Mouse (Mus musculus) lung, postnatal 0 days (tissue): ENCODE measurements around the gene Il9r. TPM values are rescaled to one million over a fixed set of nuclear protein-coding genes. Genes with fewer than 3 reads are reported as not detected.

ENCODE experiments used
- ATAC-seq: fragments of 200-750 bp; cut with Nextera tagmentation; 2 replicates; pipeline ENCODE4 v1.8.0; 2017; ENCODE audit warnings: moderate library complexity
- DNase-seq: peaks from one replicate; pipeline ENCODE4 v3.0.0-alpha.2; 2016; ENCODE audit warnings: low spot score
- H3K27ac ChIP-seq: fragments of 300-500 bp; sonication (generic); 2 replicates; pipeline ENCODE4 v1.5.1; 2014; ENCODE audit warnings: antibody characterized with exemption, mild to moderate bottlenecking, low read length, mixed read lengths
- H3K27me3 ChIP-seq: fragments of 300-500 bp; sonication (generic); replicated peaks from 2 replicates; pipeline ENCODE4 v1.6.1; 2014; ENCODE audit warnings: low read length, mixed read lengths; ENCODE audit not compliant: insufficient read depth
- H3K36me3 ChIP-seq: fragments of 300-500 bp; sonication (generic); 2 replicates; pipeline ENCODE4 v1.6.1; 2014; ENCODE audit warnings: low read length, mixed read lengths; ENCODE audit not compliant: insufficient read depth
- H3K4me1 ChIP-seq: fragments of 300-500 bp; sonication (generic); 2 replicates; pipeline ENCODE4 v1.6.1; 2014; ENCODE audit warnings: antibody characterized with exemption, low read depth, low read length, mixed read lengths; ENCODE audit not compliant: insufficient read depth
- H3K4me2 ChIP-seq: fragments of 300-500 bp; sonication (generic); replicated peaks from 2 replicates; pipeline ENCODE4 v1.6.1; 2014; ENCODE audit warnings: low read depth, mild to moderate bottlenecking, low read length, moderate library complexity, mixed read lengths
- H3K4me3 ChIP-seq: fragments of 300-500 bp; sonication (generic); 2 replicates; pipeline ENCODE4 v1.5.1; 2014; ENCODE audit warnings: low read depth, low read length
- H3K9ac ChIP-seq: fragments of 300-500 bp; sonication (generic); replicated peaks from 2 replicates; pipeline ENCODE4 v1.6.1; 2014; ENCODE audit warnings: low read depth, mild to moderate bottlenecking
- H3K9me3 ChIP-seq: fragments of 300-500 bp; sonication (generic); 2 replicates; pipeline ENCODE4 v1.6.1; 2016; ENCODE audit warnings: low read length, mixed read lengths
- CTCF ChIP-seq: IDR thresholded peaks from 2 replicates; pipeline ENCODE4 v1.5.1; 2016; ENCODE audit warnings: antibody characterized with exemption, mild to moderate bottlenecking
- EP300 ChIP-seq: IDR thresholded peaks from 2 replicates; pipeline ENCODE4 v1.6.1; 2016; ENCODE audit warnings: antibody characterized with exemption, mild to moderate bottlenecking, control low read depth
- WGBS: fragments of 180-500 bp; shearing (Covaris S2); extraction: QIAGEN DNeasy Blood & Tissue Kit; methylation state at CpG from one replicate; pipeline ENCODE4 v1.1.7; 2014; 5-methylcytosine and 5-hydroxymethylcytosine counted together
- polyA plus RNA-seq: library from polyadenylated mRNA; unstranded; fragments of >200 nt; fragmentation: Nextera tagmentation; extraction: Ambion mirVana; gene quantifications from 2 replicates; pipeline ENCODE4 v1.2.1, GENCODE M21; 2015

Il9r gene
- polyA plus RNA-seq, 1 experiment from 2014 or later, result 0.05 TPM

DNA sequence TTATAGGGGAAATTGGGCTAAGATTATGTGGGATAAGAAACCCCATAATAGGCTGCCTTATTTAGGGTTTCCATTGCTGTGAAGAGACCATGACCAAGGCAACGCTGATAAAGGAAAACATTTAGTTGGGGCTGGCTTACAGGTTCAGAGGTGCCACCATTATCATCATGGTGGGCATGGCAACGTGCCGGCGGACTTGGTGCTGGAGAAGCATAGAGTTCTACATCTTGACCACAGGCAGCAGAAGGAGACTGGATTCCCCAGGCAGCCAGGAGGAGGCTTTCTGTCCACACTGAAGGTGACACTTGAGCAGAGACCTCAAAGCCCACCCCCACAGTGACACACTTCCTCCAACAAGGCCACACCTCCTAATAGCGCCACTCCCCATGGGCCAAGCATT, 48.8 kb downstream of the Il9r start:
- Histone ChIP-seq H3K36me3 (no peaks in the 10 kb centered on the region), H3K27ac (no peak overlapping the region), H3K27me3 (no peaks in the 10 kb centered on the region), H3K9me3 (no peaks in the 10 kb centered on the region), H3K4me3 (no peak overlapping the region), H3K9ac (no peak overlapping the region), H3K4me2 (no peak overlapping the region), H3K4me1 (no peaks in the 10 kb centered on the region)
- no peak for DNase-seq
- no peak for ATAC-seq
- TF ChIP-seq EP300 (no peak), CTCF (no peak)
- WGBS, result 95% methylated on average over 5 of the region's 5 CpGs

DNA sequence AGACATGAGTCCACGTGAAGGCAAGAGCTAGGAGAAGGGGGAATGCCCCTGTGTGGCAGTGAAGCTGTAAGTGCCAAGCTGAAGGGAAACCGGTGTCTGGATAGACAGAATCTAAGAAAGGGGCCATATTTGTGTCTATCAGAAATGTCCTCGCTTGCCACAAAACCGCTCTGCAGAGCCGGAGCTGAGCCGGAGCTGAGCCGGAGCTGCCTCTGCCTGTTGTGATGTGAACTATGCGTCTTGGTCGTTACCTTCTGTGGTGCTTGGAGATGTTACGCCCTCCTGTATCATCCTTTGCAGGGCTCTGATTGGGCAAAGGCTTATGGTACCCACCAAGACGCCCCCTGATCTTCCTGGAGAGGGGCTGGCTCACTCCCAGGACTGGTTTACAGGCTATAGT, 50.5 kb downstream of the Il9r start:
- no peak for TF ChIP-seq EP300
- no peak for TF ChIP-seq CTCF
- Histone ChIP-seq H3K27ac (no peak overlapping the region), H3K27me3 (no peaks in the 10 kb centered on the region), H3K4me1 (no peaks in the 10 kb centered on the region), H3K36me3 (no peaks in the 10 kb centered on the region), H3K9ac (no peak overlapping the region), H3K4me3 (no peak overlapping the region), H3K4me2 (no peak overlapping the region), H3K9me3 (no peaks in the 10 kb centered on the region)
- WGBS, result 64% methylated on average over 11 of the region's 11 CpGs
- DNase-seq, result no peak
- ATAC-seq, result no peak

DNA sequence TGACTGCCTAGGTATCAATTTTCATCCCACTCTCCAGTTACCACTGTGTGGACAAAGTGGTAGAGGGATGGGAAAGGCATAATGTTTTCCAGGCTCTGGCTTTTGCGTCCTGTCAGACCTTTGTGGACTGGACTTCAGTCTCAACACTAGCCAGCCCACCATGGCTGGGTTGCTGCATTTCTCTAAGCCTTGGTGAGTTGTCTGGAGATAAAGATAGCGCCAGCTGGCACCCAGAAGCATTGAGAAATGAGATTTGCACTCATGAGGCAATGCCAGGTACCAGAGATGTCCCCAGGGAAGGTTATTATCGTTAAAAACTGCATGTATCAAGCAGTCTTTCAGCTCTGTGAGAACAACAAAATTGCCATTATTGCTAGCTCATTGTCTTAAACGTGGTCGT, 57.3 kb downstream of the Il9r start:
- H3K4me2 ChIP-seq, result no peak overlapping the region
- no peak overlapping the region for H3K9ac ChIP-seq
- TF ChIP-seq EP300 (no peak), CTCF (no peak)
- H3K27me3 ChIP-seq, result no peaks in the 10 kb centered on the region
- no peak overlapping the region for H3K27ac ChIP-seq
- no peaks in the 10 kb centered on the region for H3K4me1 ChIP-seq
- 72% methylated on average over 5 of the region's 5 CpGs for WGBS
- H3K9me3 ChIP-seq, result no peaks in the 10 kb centered on the region
- H3K4me3 ChIP-seq, result no peak overlapping the region
- DNase-seq, result no peak
- no peaks in the 10 kb centered on the region for H3K36me3 ChIP-seq
- ATAC-seq, result no peak

DNA sequence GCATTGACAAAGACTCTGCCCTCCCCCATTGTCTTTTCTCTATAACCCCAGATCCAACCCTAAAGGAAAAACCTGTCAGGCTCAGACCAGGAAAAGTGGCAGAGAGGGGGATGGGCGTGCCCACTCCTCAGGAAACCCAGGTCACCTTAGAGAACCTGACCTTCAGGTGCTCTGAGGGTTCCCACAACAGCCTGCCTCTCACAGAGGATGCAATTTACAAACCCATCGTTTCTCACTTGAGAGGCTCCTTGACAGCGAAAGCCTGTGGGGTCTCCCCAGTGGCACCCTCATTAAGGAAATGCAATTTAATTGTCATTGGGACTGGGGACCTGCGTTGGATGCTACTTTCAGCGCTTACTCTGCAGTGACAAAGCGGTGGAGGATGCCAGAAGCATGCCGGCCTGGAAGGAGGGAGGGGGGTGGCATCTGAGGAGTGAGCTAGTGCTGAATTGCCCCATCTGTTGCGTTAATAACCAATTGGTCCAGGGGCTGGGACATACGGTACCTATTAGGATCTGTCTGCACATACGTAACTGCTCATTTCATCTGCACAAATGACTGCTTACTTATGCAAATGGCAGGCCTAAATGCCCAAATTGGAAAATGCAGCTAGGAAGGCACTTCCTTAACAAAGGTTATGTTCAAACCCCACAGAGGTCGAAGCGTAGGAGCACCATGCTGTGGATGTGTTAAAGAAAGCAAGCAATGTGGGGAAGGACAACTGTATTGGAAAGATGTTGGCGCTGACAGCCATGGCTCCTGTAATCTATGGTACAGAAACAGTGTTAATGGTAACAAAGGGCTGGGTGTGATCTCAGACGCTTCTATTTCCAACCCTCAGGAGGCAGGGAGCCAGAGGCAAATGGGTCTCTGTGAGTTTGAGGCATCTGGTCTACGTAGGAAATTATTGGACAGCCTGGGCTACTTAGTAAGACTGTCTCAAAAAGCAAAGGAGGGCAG, 58.2 kb downstream of the Il9r start:
- DNase-seq, result no peak
- no peaks in the 10 kb centered on the region for H3K27me3 ChIP-seq

DNA sequence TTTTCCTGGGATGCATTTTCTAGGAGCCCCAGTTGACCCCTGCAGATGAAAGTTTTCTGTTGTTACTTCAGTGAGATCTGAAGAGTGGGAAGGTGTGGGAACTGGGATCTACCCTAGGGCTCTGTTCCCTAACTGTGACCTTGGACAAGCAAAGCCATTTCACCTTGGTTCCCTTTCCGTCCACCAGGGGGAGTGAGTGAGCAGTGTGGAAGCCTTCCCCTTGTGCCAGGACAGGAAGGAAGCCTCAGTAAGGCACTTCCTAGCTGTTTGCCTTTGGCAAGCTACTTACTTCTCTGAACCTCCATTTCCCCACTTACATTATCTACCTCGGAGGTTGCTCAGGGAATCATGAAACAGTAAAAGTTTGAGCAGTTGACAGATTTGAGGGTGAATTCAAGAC, 59.0 kb downstream of the Il9r start:
- Histone ChIP-seq H3K27ac (no peak overlapping the region), H3K27me3 (no peaks in the 10 kb centered on the region), H3K4me3 (no peak overlapping the region), H3K9ac (no peak overlapping the region), H3K9me3 (no peaks in the 10 kb centered on the region), H3K4me2 (no peak overlapping the region), H3K36me3 (no peaks in the 10 kb centered on the region), H3K4me1 (no peaks in the 10 kb centered on the region)
- no peak for ATAC-seq
- 14% methylated on average over 2 of the region's 2 CpGs for WGBS
- TF ChIP-seq EP300 (no peak), CTCF (peak; percentile 90)
- peak; percentile 51 for DNase-seq

More for the DNA sequence above, 58.2 kb downstream of the Il9r start:
- Histone ChIP-seq H3K4me1 (no peaks in the 10 kb centered on the region), H3K9me3 (no peaks in the 10 kb centered on the region), H3K36me3 (no peaks in the 10 kb centered on the region), H3K4me3 (no peak overlapping the region), H3K9ac (no peak overlapping the region), H3K4me2 (no peak overlapping the region), H3K27ac (no peak overlapping the region)
- WGBS, result 75% methylated on average over 15 of the region's 15 CpGs
- TF ChIP-seq EP300 (no peak), CTCF (no peak)
- ATAC-seq, result no peak

DNA sequence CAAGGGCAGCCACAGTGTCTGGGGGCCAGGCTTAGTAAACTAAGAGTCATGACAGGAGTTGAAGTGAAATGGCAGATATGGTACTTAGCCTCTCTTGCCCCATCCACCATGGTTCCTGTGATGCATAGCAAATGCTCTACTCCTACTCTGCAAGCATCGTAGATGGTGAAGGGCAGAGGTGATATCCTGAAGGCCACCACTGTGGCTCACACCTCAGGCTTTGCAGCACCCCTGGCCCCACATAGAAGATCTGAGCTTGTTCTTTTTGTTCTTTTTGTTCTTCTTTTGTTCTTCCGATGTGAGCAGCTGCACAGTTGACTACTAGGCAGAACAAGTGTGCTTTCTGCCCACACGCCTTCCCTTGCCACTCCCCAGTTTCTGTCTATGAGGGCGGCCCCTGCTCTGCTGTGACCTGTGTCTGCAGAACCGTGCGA, 60.5 kb downstream of the Il9r start:
- H3K4me3 ChIP-seq, result no peak overlapping the region
- H3K4me1 ChIP-seq, result no peaks in the 10 kb centered on the region
- no peaks in the 10 kb centered on the region for H3K36me3 ChIP-seq
- WGBS, result 68% methylated on average over 6 of the region's 6 CpGs
- H3K27me3 ChIP-seq, result no peaks in the 10 kb centered on the region
- H3K9me3 ChIP-seq, result no peaks in the 10 kb centered on the region
- no peak overlapping the region for H3K27ac ChIP-seq
- ATAC-seq, result no peak
- DNase-seq, result no peak
- TF ChIP-seq EP300 (no peak), CTCF (no peak)
- no peak overlapping the region for H3K9ac ChIP-seq
- H3K4me2 ChIP-seq, result no peak overlapping the region
